Mouse (Mus musculus) olfactory bulb, adult 2 months (tissue): ENCODE results near the gene Dpep3.

ENCODE experiments used
- CTCF ChIP-seq: fragments of 200-500 bp; IDR thresholded peaks from 2 replicates; pipeline ENCODE4 v1.5.1; 2012; ENCODE audit warnings: low read depth, mild to moderate bottlenecking, low read length, moderate library complexity; ENCODE audit not compliant: insufficient read depth
- POLR2A ChIP-seq: fragments of 200-500 bp; IDR thresholded peaks from 2 replicates; pipeline ENCODE4 v1.6.1; 2012; ENCODE audit warnings: mild to moderate bottlenecking, low read depth, low read length, moderate library complexity; ENCODE audit not compliant: insufficient read depth

DNA sequence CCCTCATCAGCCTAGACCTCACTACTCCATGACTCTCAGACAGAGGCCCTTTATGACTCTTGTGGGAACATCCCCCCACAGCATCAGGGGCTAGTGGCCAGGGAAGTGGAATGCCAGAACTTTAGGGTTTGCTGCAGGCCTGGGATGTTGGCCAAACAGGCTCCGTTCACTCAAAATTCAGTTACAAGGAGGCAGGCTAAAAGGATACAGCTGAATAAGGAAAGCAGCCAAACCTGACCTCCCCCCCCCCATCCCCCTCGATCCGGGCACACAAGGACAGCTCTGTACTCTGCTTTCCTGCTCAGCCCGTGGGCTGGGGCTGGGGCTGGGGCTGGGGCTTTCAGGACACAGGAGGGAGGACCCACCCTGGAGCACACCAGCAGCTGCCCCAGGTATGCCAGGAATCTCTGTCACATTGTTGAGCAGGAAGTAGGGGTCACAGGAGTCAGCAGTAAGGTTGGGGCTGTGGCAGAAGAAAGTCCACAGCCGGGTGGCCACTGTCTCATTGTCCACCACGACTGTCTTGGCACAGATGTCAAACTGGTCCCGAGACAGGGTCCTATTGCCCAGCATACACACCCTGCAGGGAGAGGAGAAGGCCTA lies 28.1 kb downstream of the Dpep3 start:
- TF ChIP-seq CTCF (no peak), POLR2A (no peak)
